Mouse (Mus musculus): ENCODE measurements around the gene Tmub1.
"Not testable (repeated sequence)": the region's sequence is repeated elsewhere in the genome, so short reads cannot be mapped to it uniquely, and the experiment has no call there.

Gene Tmub1

DNA sequence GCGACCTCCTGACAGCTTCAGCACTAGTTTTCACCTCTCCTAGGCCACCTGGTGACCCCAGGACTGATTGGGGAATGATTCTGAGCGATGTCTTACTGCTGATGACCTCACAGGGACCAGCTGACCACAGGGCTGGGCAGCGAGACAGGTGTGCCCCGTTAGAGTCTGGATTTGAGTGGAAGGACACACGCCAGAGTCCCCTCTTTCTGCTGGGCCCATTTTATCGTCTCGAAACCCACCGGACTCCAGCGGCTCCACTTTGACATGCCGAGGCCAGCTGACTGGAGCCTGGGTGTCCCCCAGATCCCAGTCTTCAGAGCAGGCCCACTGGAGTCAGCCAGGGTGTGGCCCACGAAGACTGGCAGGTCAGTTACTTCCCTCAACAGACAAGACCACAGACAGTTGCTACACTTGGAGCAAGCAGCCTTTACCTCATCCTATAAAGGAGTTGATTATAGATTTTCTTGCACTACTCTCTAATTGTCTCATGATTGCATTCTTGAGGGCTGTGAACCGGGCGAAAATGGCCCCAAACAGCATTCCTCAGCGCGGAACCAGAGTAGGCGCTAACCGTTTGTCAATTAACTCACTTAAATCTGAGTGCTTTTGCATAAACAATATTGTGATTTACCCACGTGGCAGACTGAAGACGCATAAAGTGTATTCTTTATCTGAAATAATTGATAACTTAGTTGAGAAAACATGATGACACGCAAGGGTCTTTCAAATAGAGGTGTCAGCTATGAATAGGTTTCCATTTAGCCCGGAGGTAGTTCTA is 23.5 kb downstream of the Tmub1 start:
- peak; percentile 22 to 43 for DNase-seq (ENCODE audit: low spot score in 2 of 2)

- DNase-seq (ENCODE audit: low spot score in 2 of 2), result peak; percentile 98
Measured at GRCm38 (mm10) chr5:24423129-24424003, 24.3 kb downstream of the Tmub1 start, which contains the start of the genes Cdk5 and Slc4a2. Gene Cdk5 (minus strand): TSS chr5:24423530. Gene Slc4a2 (plus strand): TSS chr5:24423837.

GRCm38 (mm10) chr5:24420381-24420780 is 27.3 kb downstream of the Tmub1 start:
- DNase-seq (ENCODE audit: low spot score in 2 of 2), result no peak

- DNase-seq (ENCODE audit: low spot score in 2 of 2), result no peak
Measured at GRCm38 (mm10) chr5:24417587-24417986, 30.1 kb downstream of the Tmub1 start.

- DNase-seq (ENCODE audit: low spot score in 2 of 2), result peak; percentile 60 to 62
Measured at GRCm38 (mm10) chr5:24416222-24416736, 31.4 kb downstream of the Tmub1 start.

DNA sequence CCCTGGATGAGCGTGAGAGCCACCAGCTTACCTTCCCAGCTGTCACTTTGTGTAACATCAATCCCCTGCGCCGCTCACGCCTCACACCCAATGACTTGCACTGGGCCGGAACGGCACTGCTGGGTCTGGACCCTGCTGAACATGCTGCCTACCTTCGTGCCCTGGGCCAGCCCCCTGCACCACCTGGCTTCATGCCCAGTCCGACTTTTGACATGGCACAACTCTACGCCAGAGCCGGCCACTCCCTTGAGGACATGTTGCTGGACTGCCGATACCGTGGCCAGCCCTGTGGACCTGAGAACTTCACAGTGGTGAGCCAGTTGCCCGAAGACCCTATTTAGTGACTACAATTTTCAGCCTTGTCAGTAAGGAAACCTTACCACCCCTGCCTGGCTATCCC is 33.7 kb downstream of the Tmub1 start:
- no peak for DNase-seq (ENCODE audit: low spot score in 2 of 2)

DNA sequence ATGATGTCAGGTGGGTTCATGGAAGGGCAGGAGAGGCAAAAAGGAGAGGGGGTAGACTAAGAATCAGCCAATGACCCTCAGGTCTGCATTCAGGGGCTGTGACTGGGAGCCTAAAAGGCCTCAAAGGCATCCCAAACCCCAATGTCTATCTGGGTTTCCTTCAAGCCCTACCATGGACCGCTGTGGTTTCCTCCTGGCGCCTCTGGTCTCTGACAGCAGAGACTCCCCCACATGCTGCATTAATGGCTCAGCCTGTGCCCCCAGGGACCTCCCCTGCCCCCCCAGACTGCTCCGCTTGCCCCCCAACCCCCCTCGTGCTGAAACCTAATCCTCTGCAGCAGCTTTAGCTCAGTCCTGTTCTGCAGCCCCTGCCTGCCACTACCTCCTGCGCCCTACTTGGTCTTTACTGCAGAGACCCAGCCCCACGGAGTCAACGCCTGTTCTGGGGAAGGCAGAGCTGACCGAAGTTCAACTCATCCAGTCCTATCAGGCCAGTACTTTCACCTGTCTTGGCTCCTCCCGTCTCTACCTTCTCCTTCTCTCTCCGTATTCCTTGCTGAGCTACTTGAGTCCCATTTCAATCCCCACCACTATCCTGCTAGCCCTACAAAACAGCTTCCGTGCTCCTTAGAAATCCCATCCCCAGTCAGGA is 34.5 kb downstream of the Tmub1 start, which contains the start of gene Asic3:
TSS of gene Asic3 (plus strand) at position 351 of the 652 bp plus-strand sequence.
- no peak for DNase-seq (ENCODE audit: low spot score in 2 of 2)

DNA sequence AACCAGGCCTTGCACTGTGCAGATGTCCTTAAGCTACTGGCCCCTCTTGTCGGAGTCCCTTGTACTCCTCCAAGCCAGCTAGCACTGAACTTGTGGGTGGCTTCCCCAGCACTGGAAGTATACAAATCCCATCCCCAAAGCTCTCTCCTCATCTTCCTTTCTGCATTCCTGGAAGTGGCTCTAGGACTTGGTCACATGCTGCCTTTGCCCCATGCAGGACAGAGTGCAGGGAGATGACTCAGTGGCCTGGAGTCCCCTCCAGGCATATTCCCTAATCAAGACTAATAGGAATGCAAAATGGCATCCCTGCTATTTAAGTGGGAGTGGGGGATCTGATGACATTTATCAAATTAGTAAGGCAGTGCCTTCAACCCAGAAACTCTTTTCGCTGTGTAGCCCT is 35.6 kb downstream of the Tmub1 start:
- no peak for DNase-seq (ENCODE audit: low spot score in 2 of 2)

- DNase-seq (ENCODE audit: low spot score in 2 of 2), result no peak
Measured at GRCm38 (mm10) chr5:24409466-24409865, 38.2 kb downstream of the Tmub1 start.

DNA sequence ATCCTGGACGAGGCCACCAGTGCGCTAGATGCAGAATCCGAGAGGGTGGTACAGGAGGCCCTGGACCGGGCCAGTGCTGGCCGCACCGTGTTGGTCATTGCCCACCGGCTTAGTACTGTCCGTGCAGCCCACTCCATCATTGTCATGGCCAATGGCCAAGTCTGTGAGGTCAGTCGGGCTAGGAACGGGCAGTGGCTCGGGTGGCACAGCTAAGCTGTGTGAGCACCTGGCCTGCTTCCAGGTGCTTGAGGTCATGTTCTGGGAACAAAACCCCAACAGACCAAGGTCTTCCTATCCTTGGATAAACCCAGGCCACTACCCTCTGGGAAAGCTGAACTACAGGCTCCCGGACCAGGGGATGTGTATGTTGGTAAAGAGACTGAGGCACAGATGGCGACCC is 39.0 kb downstream of the Tmub1 start:
- no peak for DNase-seq (ENCODE audit: low spot score in 2 of 2)

- DNase-seq (ENCODE audit: low spot score in 2 of 2), result no peak
Measured at GRCm38 (mm10) chr5:24405389-24405876, 42.2 kb downstream of the Tmub1 start.

GRCm38 (mm10) chr5:24404594-24405360 is 42.9 kb downstream of the Tmub1 start:
- no peak for DNase-seq (ENCODE audit: low spot score in 2 of 2)

DNA sequence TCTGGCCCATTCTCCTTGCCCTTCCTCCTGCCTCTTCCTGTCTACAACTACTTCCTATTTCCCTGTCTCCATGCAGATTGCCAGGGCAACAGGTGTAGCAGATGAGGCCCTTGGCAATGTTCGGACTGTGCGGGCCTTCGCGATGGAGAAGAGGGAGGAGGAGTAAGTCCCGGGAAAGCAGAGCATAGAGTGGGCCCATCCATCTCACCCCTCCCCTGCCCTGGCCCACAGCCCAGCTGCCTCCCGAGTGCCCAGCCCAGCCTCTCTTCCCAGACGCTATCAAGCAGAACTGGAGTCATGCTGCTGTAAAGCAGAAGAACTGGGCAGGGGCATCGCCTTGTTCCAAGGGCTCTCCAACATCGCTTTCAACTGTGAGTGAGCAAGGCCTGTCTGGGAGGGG is 45.7 kb downstream of the Tmub1 start:
- DNase-seq (ENCODE audit: low spot score in 2 of 2), result no peak

GRCm38 (mm10) chr5:24400911-24401605 is 46.6 kb downstream of the Tmub1 start:
- no peak for DNase-seq (ENCODE audit: low spot score in 2 of 2)

DNA sequence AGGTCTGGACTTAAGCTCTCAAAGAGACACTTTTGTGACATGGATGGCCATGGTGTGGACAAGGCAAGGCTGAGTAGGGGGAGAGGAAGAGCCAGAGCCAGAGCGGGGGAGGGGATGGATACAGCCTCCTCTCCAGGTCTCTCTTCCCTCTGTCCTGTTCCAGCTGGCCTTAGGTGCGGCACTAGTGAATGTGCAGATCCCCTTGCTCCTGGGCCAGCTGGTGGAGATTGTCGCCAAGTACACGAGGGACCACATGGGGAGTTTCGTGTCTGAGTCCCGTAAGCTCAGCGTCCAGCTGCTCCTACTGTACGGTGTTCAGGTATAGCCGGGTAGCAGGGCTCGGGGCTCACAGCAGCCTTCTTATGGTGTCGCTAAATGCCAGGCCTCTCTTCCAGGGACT is 47.3 kb downstream of the Tmub1 start:
- no peak for DNase-seq (ENCODE audit: low spot score in 2 of 2)

GRCm38 (mm10) chr5:24399686-24400085 is 48.0 kb downstream of the Tmub1 start:
- no peak for DNase-seq (ENCODE audit: low spot score in 2 of 2)

- not testable (repeated sequence) for DNase-seq (ENCODE audit: low spot score in 2 of 2)
Measured at GRCm38 (mm10) chr5:24396254-24396653, 51.4 kb downstream of the Tmub1 start.

Measured in spleen, postnatal 36 days (tissue).